Comparison of ENCODE assay signal across 10 mouse cellular contexts in the genomic region with DNA sequence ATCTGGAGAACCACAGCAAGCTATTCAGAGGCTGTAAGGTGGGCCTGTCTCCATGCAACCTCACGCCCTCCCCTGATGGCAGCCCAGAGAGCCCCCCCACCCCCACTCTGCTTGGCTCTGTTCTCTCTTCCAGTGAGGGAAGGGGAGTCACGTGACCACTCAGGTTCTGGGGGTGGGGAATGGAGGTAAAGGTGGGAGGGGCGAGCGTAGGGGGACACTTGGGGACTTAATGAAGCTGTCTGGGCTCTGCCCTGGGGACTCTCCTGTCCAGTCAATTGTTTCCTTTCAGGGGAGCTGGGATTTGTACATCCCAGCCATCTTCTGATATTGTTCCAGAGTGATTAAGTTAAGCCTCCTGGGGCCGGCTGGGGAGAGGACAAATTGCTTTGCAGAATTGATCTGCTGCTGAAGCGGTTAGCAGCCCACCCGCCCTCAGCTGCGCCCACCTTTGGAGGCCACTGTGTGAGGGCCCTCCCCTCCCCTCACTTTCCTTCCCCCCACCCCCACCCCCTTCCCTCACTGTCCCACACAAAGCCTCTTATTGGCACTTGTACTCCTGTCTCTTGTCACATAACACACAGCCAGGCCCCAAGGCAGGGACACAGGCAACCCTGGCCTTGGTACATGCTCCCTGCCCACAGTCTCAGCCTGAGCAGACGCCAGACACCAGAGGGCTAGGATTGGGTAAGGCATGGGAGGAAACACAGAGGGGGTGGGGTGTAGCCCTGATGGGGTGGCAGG. TPM values are rescaled to one million over a fixed set of nuclear protein-coding genes. Genes with fewer than 3 reads are reported as not detected.
DNase-seq lines count a peak whose midpoint lies in the region; ATAC-seq and TF ChIP-seq lines count a peak whose summit lies in the region.
"Had no signal": no experiment of that assay in that cellular context is flagged by ENCODE, and none has a peak within 500 bp of the region (broad histone marks: within the 10 kb centered on the region; RNA-seq: fewer than 3 reads in every experiment).

No protein-coding gene starts in this region.

- H3K9me3 ChIP-seq in kidney, postnatal 0 days (replicated peaks; ENCODE audit: low read length), result no peaks in the 10 kb centered on the region
- H3K9me3 ChIP-seq in limb, embryonic 11.5 days (ENCODE audit: control insufficient read depth, low read length), result no peaks in the 10 kb centered on the region
- H3K9me3 ChIP-seq: stomach, embryonic 15.5 days had no signal

- no peaks in the 10 kb centered on the region for H3K4me1 ChIP-seq in kidney, postnatal 0 days (replicated peaks; ENCODE audit: insufficient read depth, low read length)
- peaks cover 17% of the 10 kb centered on the region for H3K4me1 ChIP-seq in limb, embryonic 11.5 days (ENCODE audit: control insufficient read depth, insufficient read depth, low read length)

- 0 out of 2 replicates have a peak, but pooled peaks cover 3% of the 10 kb centered on the region for H3K27me3 ChIP-seq in kidney, postnatal 0 days (ENCODE audit: insufficient read depth, low read length)
- H3K27me3 ChIP-seq in limb, embryonic 11.5 days (ENCODE audit: control insufficient read depth, insufficient read depth, low read length), result 0 out of 2 replicates have a peak, but pooled peaks cover 8% of the 10 kb centered on the region
- H3K27me3 ChIP-seq: stomach, embryonic 15.5 days had no signal

- ATAC-seq in kidney, postnatal 0 days (replicated peaks; ENCODE audit: low FRiP score, low read depth), result peak; percentile 25; the same call in 1 of the 2 replicates
- peak; percentile 75 for ATAC-seq in limb, embryonic 11.5 days (ENCODE audit: insufficient number of reproducible peaks, low FRiP score, low TSS enrichment, low read depth)
- ATAC-seq in frontal cortex, adult (ENCODE audit: low TSS enrichment), result no peak

- no peak overlapping the region for H3K9ac ChIP-seq in kidney, postnatal 0 days (ENCODE audit: low read depth, low read length)
- H3K9ac ChIP-seq in limb, embryonic 11.5 days (ENCODE audit: low read length), result peak overlapping the region; percentile 30; the same call in 1 of the 2 replicates
- H3K9ac ChIP-seq: stomach, embryonic 15.5 days had no signal

- no peak overlapping the region for H3K4me2 ChIP-seq in kidney, postnatal 0 days (ENCODE audit: low read length)
- H3K4me2 ChIP-seq in limb, embryonic 11.5 days (ENCODE audit: low read depth, severe bottlenecking), result peak overlapping the region; percentile 33; the same call in 1 of the 2 replicates
- H3K4me2 ChIP-seq: stomach, embryonic 15.5 days had no signal

- TF ChIP-seq CTCF in kidney, postnatal 0 days (IDR thresholded peaks at IDR 0.05; ENCODE audit: low read depth), result no peak

- H3K27ac ChIP-seq in kidney, postnatal 0 days, result no peak overlapping the region
- peak overlapping the region; percentile 62 for H3K27ac ChIP-seq in limb, embryonic 11.5 days (replicated peaks; ENCODE audit: low read depth, low read length)
- H3K27ac ChIP-seq: stomach, embryonic 15.5 days had no signal

- no peak overlapping the region for H3K4me3 ChIP-seq in kidney, postnatal 0 days (replicated peaks; ENCODE audit: low read depth, low read length)
- H3K4me3 ChIP-seq in limb, embryonic 11.5 days (ENCODE audit: low read depth, low read length), result peak overlapping the region; percentile 8
- H3K4me3 ChIP-seq: stomach, embryonic 15.5 days had no signal

- DNase-seq in kidney, postnatal 0 days (ENCODE audit: low spot score), result no peak
- DNase-seq in kidney, adult 8-10 months, result no peak
- peak; percentile 50 for DNase-seq in fat pad, adult 2 months (ENCODE audit: extremely low read depth, low read depth, low spot score)
- peak; percentile 71 for DNase-seq in limb, embryonic 11.5 days (ENCODE audit: low spot score)
- DNase-seq in retina, embryonic 14.5 days (ENCODE audit: low spot score), result peak; percentile 73
- no peak for DNase-seq in frontal cortex, postnatal 36 days (ENCODE audit: low spot score in 2 of 2)
- DNase-seq in gastrocnemius, postnatal 36 days, result no peak
- DNase-seq: gastrocnemius, postnatal 10 days had no signal

- H3K36me3 ChIP-seq in kidney, postnatal 0 days (ENCODE audit: insufficient read depth, low read length), result no peaks in the 10 kb centered on the region
- no peaks in the 10 kb centered on the region for H3K36me3 ChIP-seq in limb, embryonic 11.5 days (ENCODE audit: control insufficient read depth, insufficient read depth, low read length)
- H3K36me3 ChIP-seq: stomach, embryonic 15.5 days had no signal

- intact Hi-C loops in gastrocnemius, postnatal 36 days (cut with DNase I), result no loop called here

- WGBS in kidney, postnatal 0 days, result 14% methylated on average over 9 of the region's 9 CpGs
- 9% methylated on average over 7 of the region's 9 CpGs for WGBS in limb, embryonic 11.5 days

RNA-seq across cellular contexts. Expression of a gene that starts 11.5 kb away (rescaled TPM):
- polyA plus RNA-seq in kidney, postnatal 0 days (2015; fragmentation: Nextera tagmentation; extraction: Ambion mirVana), result 0.18 and 0.21 TPM in 2 replicates
- 0.29 and 0.60 TPM in 2 replicates for polyA plus RNA-seq in limb, embryonic 11.5 days (2014; fragmentation: Nextera tagmentation; extraction: Ambion mirVana)
- under 1 TPM in 1 of 2 experiments, not detected in 1; 0.10 TPM for total RNA-seq in gastrocnemius, postnatal 36 days (2021)

RNA-seq across cellular contexts. Expression of a gene that starts 43.7 kb away (rescaled TPM):
- polyA plus RNA-seq in kidney, postnatal 0 days (2015; fragmentation: Nextera tagmentation; extraction: Ambion mirVana), result 6.8 and 7.1 TPM in 2 replicates
- polyA plus RNA-seq in limb, embryonic 11.5 days (2014; fragmentation: Nextera tagmentation; extraction: Ambion mirVana), result 13.8 and 16.2 TPM in 2 replicates
- total RNA-seq in gastrocnemius, postnatal 36 days (2021), result 10 to 100 TPM; 23.6 to 25.9 TPM

Comparison
In these comparisons a context has a peak if more than half of its experiments do, and no peak if none do; other contexts are left out.
1. DNase-seq: peak in fat pad, adult 2 months (single experiment), limb, embryonic 11.5 days (single experiment) and retina, embryonic 14.5 days (single experiment); none in kidney, postnatal 0 days (single experiment), kidney, adult 8-10 months (0 of 2), frontal cortex, postnatal 36 days (0 of 2) and gastrocnemius, postnatal 36 days (0 of 2).